Mouse (Mus musculus) heart, postnatal 0 days (tissue): ENCODE data around the gene Zfp982. TPM values are rescaled to one million over a fixed set of nuclear protein-coding genes. Genes with fewer than 3 reads are reported as not detected.
A peak's percentile ranks its signal among the peaks of the same experiment; 100 is the strongest.
"Not testable (repeated sequence)": the region's sequence is repeated elsewhere in the genome, so short reads cannot be mapped to it uniquely, and the experiment has no call there.

Experiments
- ATAC-seq: fragments of 200-750 bp; cut with Nextera tagmentation; 2 replicates; pipeline ENCODE4 v1.8.0; 2017; ENCODE audit warnings: low read depth, moderate number of reproducible peaks, moderate library complexity; ENCODE audit not compliant: insufficient read depth
- DNase-seq: peaks from one replicate; pipeline ENCODE4 v3.0.0-alpha.2; 2016; ENCODE audit warnings: low spot score
- H3K27ac ChIP-seq: fragments of 300-500 bp; sonication (generic); 2 replicates; pipeline ENCODE4 v1.5.1; 2014; ENCODE audit warnings: low read depth, mild to moderate bottlenecking
- H3K27me3 ChIP-seq: fragments of 300-500 bp; sonication (generic); 2 replicates; pipeline ENCODE4 v1.6.1; 2014; ENCODE audit warnings: low read length, mixed read lengths; ENCODE audit not compliant: control insufficient read depth, insufficient read depth
- H3K36me3 ChIP-seq: fragments of 300-500 bp; sonication (generic); replicated peaks from 2 replicates; pipeline ENCODE4 v1.6.1; 2014; ENCODE audit warnings: low read length, mixed read lengths; ENCODE audit not compliant: control insufficient read depth, insufficient read depth
- H3K4me1 ChIP-seq: fragments of 300-500 bp; sonication (generic); 2 replicates; pipeline ENCODE4 v1.6.1; 2014; ENCODE audit warnings: antibody characterized with exemption; ENCODE audit not compliant: control insufficient read depth, insufficient read depth
- H3K4me2 ChIP-seq: fragments of 300-500 bp; sonication (generic); 2 replicates; pipeline ENCODE4 v1.6.1; 2014; ENCODE audit warnings: low read depth, mild to moderate bottlenecking, low read length, moderate library complexity
- H3K4me3 ChIP-seq: fragments of 300-500 bp; sonication (generic); 2 replicates; pipeline ENCODE4 v1.5.1; 2014; ENCODE audit warnings: low read depth, low read length
- H3K9ac ChIP-seq: fragments of 300-500 bp; sonication (generic); replicated peaks from 2 replicates; pipeline ENCODE4 v1.6.1; 2014; ENCODE audit warnings: low read depth, low read length, mixed read lengths
- H3K9me3 ChIP-seq: fragments of 300-500 bp; sonication (generic); replicated peaks from 2 replicates; pipeline ENCODE4 v1.6.1; 2016; ENCODE audit warnings: low read length; ENCODE audit not compliant: control insufficient read depth
- CTCF ChIP-seq: IDR thresholded peaks from 2 replicates; pipeline ENCODE4 v1.5.1; 2016; ENCODE audit warnings: antibody characterized with exemption, control low read depth, low read depth
- EP300 ChIP-seq: IDR thresholded peaks from 2 replicates; pipeline ENCODE4 v1.6.1; 2016; ENCODE audit warnings: antibody characterized with exemption, low read depth
- WGBS: fragments of 180-500 bp; shearing (Covaris S2); extraction: QIAGEN DNeasy Blood & Tissue Kit; methylation state at CpG from one replicate; pipeline ENCODE4 v1.1.7; 2014; 5-methylcytosine and 5-hydroxymethylcytosine counted together
- polyA plus RNA-seq: library from polyadenylated mRNA; unstranded; fragments of >200 nt; fragmentation: Nextera tagmentation; extraction: Ambion mirVana; gene quantifications from 2 replicates; pipeline ENCODE4 v1.2.1, GENCODE M21; 2015
- total RNA-seq: library from RNA; depleted of rRNA; stranded (reverse); fragments of >200 nt; gene quantifications from 2 replicates; pipeline ENCODE4 v1.2.3, GENCODE M21; 2014; ENCODE audit warnings: low replicate concordance; rRNA removed

The Zfp982 gene
- total RNA-seq, result not detected in 2 replicates
- polyA plus RNA-seq, result 4.5 and 4.7 TPM in 2 replicates

DNA sequence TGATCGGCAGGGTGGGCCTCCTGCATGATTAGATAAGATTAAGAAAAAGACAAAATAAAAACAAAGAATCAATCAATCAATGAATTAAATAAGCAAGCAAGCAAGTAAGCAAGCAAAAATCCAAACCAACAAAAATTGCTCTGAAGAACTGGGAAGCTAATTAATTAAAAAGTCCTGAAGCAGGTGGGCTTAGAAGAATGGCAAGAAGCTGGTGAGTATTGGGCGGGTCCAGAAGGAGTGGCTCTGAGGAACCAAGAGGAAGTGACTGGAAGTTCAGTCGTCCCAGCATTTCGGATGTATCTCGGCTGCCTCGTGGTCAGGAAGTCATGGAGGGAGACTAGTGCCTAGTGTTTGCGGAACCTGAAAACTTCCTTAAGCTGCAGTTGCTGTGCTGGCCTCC lies at the start of gene Zfp982:
Zfp982 (plus strand) TSS at position 301 of the 400 bp plus-strand sequence.
- H3K4me2 ChIP-seq, DNase-seq, H3K9ac ChIP-seq, H3K27ac ChIP-seq, H3K4me3 ChIP-seq, H3K27me3 ChIP-seq, ATAC-seq, H3K4me1 ChIP-seq, H3K36me3 ChIP-seq: not testable (repeated sequence)
- H3K9me3 ChIP-seq, result peaks cover 21% of the 10 kb centered on the region
- 70% methylated on average over 7 of the region's 7 CpGs for WGBS

DNA sequence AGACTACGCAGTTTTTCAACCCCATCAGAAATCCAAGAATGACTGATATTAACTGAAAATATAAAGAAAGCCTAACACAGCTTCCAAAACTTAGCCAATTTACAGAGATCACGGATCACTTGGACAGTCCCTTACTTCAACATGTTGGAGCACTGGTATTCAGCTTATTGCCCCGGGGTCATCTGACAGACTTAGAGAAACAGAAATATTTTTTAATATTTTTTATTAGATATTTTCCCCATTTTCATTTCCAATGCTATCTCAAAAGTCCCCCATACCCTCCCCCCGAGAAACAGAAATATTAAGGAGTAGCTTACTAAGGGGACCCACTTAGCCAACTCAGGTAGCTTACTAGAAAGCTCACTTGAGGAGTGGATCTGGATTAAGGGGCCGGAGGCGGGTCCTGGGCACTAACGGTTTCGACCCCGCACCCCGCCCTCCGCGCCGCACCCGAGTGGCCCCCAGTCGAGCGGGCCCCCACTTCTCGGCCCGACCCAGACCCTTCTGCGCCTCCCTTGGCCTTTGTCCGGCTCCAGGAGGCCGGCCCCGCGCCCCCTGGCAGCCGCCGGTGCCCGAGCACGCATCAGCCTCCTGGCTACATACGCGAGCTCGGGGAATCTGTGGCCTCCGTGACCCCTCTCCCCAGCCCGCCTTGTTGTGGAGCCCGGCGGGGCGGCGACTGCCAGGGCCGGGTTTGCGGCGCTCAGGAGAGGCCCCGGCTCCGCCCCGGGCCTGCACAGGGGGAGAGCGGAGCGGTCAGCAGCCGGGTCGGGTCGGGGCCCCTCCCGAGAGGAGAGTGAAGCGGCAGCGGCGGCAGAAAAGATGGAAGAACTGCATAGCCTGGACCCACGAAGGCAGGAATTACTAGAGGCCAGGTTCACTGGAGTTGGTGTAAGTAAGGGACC lies 49.3 kb upstream of the Zfp982 start:
- H3K9me3 ChIP-seq, H3K4me1 ChIP-seq, H3K36me3 ChIP-seq, H3K27me3 ChIP-seq, DNase-seq: not testable (repeated sequence)
- H3K9ac ChIP-seq, result peak overlapping the region; percentile 95
- peak overlapping the region; percentile 86 for H3K4me2 ChIP-seq
- peak overlapping the region; percentile 91 for H3K27ac ChIP-seq
- WGBS, result 9% methylated on average over 52 of the region's 52 CpGs
- ATAC-seq, result peak; percentile 97
- H3K4me3 ChIP-seq, result peak overlapping the region; percentile 64

DNA sequence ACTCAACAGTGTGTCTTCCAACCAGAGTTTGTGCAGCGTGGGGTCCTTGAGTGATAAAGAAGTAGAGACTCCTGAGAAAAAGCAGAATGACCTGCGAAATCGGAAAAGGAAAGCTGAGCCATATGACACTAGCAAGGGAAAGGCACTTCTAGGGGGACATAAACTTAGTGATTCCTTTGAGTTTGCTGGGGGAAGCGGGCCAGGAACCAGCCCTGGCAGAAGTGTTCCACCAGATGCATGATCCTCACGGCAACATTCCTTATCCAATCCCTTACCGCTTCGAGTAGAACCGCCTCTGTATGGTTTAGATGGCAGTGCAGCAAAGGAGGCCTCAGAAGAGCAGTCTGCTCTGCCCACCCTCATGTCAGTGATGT lies 48.7 kb upstream of the Zfp982 start:
- Histone ChIP-seq H3K4me2 (peak overlapping the region; percentile 86), H3K4me3 (peak overlapping the region; percentile 64), H3K9ac (peak overlapping the region; percentile 95), H3K27ac (peak overlapping the region; percentile 91)
- H3K27me3 ChIP-seq, H3K9me3 ChIP-seq, H3K4me1 ChIP-seq, ATAC-seq, DNase-seq, H3K36me3 ChIP-seq: not testable (repeated sequence)
- WGBS, result 22% methylated on average over 8 of the region's 8 CpGs

DNA sequence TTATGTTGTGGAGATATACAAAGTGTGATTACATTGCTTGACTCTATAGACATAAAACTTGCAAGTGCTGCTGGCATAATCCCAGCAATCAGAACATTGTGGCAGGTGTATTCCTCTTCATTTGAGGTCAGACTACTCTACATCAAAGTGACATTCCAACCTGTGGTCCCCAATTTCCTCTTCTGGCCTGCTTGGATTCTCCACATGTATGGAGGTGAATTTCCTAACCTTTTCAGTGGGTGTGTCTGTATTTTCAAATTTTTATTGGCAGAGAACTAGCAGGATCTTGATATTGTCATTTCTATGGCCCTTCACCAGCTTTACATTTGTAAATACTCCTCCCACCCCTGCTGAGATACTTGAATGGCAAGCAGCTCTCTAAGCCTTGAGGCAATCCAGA lies 46.8 kb upstream of the Zfp982 start:
- not testable (repeated sequence) for DNase-seq, H3K4me2 ChIP-seq, H3K36me3 ChIP-seq, H3K27me3 ChIP-seq, H3K27ac ChIP-seq, H3K9ac ChIP-seq, ATAC-seq, H3K4me1 ChIP-seq, H3K4me3 ChIP-seq, H3K9me3 ChIP-seq

DNA sequence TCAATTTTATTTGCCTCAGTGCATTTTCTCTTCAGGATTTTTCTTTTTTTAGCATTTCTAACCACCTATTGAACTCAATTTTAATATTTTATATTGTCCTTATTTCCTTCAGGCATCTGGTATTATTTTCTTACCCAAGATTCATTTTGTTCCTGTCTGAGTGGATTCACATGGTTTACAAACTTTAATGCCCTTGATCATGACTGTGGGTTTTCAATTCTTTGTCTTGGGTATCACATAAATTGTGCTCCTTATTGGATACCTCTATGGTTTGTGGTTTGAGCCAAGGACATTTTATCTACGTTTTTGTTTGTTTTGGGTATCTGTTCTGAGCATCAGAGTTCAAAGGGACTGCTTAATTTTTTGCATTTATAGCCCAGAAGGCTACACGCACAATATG lies 43.9 kb upstream of the Zfp982 start:
- Histone ChIP-seq H3K27me3 (no peaks in the 10 kb centered on the region), H3K4me1 (no peaks in the 10 kb centered on the region), H3K4me3 (no peak overlapping the region), H3K4me2 (no peak overlapping the region), H3K27ac (no peak overlapping the region), H3K36me3 (no peaks in the 10 kb centered on the region), H3K9me3 (peaks cover 9% of the 10 kb centered on the region; the same call in 1 of the 2 replicates), H3K9ac (no peak overlapping the region)
- WGBS, result 60% methylated on average over 2 of the region's 2 CpGs
- TF ChIP-seq CTCF (no peak), EP300 (no peak)
- no peak for ATAC-seq
- DNase-seq, result no peak

DNA sequence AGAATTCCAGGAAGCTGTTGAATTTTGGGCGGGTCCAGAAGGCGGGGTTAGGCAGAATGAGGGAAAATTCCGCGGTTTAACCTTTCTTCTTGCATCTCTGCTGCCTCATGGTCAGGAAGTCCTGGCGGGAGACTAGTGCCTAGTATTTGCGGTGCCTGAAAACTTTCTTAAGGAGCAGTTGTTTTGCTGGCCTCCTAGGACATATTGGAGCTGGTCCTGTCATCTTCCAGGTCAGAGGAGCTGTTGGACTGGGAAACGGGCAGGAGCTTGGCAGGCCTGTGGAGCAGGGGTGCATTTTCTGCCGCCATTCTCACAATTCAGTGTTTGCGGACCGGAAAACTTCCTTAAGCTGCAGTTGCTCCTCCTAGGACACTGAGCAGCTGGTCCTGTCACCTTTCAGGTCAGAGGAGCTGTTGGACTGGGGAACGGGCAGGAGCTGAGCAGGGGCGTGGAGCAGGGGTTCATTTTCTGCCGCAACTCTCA lies 43.1 kb upstream of the Zfp982 start:
- no peak for TF ChIP-seq EP300
- no peak for TF ChIP-seq CTCF
- DNase-seq, result no peak
- no peaks in the 10 kb centered on the region for H3K4me1 ChIP-seq
- peaks cover 9% of the 10 kb centered on the region; the same call in 1 of the 2 replicates for H3K9me3 ChIP-seq
- ATAC-seq, result no peak
- 43% methylated on average over 13 of the region's 13 CpGs for WGBS
- no peak overlapping the region for H3K9ac ChIP-seq
- H3K4me2 ChIP-seq, result peak overlapping the region; percentile 23
- H3K27ac ChIP-seq, result no peak overlapping the region
- H3K27me3 ChIP-seq, result no peaks in the 10 kb centered on the region
- no peaks in the 10 kb centered on the region for H3K36me3 ChIP-seq
- 0 out of 2 replicates have a peak overlapping the region, but pooled peaks have one; percentile 1 for H3K4me3 ChIP-seq

DNA sequence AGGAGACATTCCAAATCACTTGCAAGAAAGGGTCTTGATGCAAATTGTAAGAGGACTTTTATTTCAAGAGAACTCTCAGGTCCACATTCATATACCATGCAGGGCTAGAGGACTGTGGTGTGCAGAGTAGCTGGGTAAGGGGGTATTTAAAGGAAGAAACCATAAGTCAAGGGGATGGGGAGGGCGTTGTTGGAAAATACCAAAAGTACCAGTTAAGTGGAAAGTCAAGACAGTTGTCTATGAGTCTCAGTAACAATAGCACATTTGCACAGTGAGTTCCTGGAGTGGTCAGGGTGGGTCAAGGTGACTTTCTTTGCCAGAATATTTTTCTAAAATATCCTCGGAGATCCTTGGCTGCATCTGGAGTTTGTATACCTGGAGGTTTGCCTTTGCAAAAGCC lies 42.2 kb upstream of the Zfp982 start:
- not testable (repeated sequence) for H3K36me3 ChIP-seq, H3K4me3 ChIP-seq, H3K9me3 ChIP-seq, H3K4me1 ChIP-seq, H3K27me3 ChIP-seq, ATAC-seq, H3K9ac ChIP-seq, DNase-seq, H3K4me2 ChIP-seq, H3K27ac ChIP-seq
- WGBS, result 52% methylated on average over 2 of the region's 2 CpGs

DNA sequence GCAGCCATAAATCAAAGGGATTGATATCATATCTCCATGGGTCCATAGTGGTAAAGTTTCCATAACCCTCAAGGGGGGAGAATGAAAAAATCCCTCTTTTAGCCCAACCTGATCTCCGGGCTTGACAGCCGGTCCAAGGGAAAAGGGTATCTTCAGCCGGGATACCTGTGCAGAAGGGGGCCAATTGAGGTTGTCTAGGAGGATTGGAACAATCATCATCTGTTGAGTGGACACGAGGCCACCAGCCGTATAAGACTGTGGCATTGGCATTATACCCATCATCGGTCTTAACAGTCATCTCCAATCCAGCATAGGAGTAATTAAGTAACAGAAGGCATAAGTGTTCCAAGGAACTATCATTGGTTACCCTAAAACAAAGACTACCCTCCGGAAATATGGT lies 25.0 kb upstream of the Zfp982 start:
- DNase-seq, H3K27me3 ChIP-seq, H3K4me3 ChIP-seq, ATAC-seq, H3K4me2 ChIP-seq, H3K27ac ChIP-seq, H3K36me3 ChIP-seq, H3K4me1 ChIP-seq, H3K9ac ChIP-seq: not testable (repeated sequence)
- peaks cover 31% of the 10 kb centered on the region for H3K9me3 ChIP-seq
- 87% methylated on average over 7 of the region's 7 CpGs for WGBS
